Mouse (Mus musculus) ES-CJ7 (cell line): ENCODE results near the gene Hes1.
A peak's percentile ranks its signal among the peaks of the same experiment; 100 is the strongest.

Experiments used
- DNase-seq: peaks from one replicate; pipeline ENCODE4 v3.0.0; 2011; ENCODE audit warnings: low read depth, low spot score

The Hes1 gene

DNA sequence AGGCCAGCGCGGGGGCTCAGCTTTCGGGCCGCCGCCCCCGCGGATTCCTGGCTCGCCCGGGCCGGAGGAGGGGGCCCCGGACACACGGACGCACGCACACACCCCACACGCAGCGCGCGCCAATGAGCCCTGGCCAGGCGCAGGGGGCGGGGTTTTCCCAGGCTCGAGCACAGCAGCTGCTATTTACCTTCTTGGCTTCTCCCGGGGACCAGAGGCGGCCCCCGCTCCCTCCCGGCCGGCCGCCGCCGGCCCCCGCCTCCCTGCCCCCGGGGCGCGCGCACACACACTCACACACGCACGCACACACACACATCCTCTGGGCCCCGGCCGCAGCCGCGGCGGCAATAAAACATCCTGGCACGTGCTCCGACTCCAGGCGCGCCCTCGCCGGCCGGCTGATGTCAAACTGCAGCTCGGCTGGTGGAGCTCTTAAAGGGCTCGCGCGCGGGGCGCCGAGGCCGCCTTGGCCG is at the start of gene Hes1:
Hes1 (plus strand) TSS at position 401 of the 470 bp plus-strand sequence.
- peak; percentile 94 for DNase-seq

DNA sequence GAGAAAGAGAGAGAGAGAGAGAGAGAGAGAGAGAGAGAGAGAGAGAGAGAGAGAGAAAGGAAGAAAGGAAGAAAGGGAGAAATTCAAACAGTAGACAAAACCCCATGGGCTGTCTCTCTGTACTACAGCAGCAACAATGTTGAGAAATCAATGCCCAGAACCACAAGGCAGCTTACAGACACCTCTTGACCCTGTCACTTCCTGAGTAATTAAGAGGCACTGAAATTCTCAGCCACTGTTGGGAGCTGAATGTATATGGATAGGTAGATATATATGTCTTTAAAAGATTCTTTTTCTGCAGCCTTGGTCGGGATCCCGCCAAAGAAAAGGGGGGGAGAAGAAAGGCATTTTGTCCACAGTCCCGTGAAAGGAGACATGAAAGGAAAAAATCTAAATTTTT is 48.1 kb upstream of the Hes1 start:
- DNase-seq = no peak

DNA sequence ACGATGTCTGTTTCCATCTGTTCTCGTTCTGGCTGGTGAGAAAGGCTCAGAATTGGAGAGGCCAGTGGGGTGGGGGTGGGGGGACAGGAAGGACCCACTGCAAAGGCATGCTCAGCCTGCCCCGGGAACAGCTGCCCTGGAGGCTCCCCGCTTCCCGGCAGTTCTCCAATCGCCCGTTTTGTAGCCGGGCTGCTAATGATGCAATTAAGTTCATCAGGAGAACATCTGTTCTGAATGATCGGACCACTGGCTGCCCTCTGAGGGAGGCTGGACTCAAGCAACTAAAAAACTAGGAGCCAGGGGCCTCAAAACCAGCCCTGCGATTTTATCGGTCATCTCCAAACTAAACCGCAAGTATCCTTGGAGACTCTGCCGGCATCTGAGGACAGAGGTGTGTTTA is 44.1 kb upstream of the Hes1 start:
- DNase-seq = no peak

DNA sequence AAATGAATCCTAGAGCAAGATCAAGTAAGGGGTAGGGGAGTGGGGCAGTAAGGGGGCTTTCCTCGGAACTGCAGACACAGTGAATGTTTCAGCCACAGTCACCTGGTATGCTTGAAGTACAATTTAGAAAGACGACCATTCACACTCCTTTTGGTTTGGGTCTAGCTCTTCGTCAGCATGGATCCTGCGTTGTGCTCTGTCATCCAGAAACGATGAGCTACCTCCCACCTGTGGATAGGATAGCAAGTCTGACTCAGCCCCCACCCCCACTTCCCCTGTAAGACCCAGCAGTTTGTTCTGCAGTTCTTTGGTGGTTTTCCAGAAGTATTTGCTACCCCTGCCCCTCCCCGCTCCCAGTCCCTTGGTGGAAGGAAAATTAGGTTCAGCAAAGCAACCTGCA is 41.8 kb upstream of the Hes1 start:
- no peak for DNase-seq

DNA sequence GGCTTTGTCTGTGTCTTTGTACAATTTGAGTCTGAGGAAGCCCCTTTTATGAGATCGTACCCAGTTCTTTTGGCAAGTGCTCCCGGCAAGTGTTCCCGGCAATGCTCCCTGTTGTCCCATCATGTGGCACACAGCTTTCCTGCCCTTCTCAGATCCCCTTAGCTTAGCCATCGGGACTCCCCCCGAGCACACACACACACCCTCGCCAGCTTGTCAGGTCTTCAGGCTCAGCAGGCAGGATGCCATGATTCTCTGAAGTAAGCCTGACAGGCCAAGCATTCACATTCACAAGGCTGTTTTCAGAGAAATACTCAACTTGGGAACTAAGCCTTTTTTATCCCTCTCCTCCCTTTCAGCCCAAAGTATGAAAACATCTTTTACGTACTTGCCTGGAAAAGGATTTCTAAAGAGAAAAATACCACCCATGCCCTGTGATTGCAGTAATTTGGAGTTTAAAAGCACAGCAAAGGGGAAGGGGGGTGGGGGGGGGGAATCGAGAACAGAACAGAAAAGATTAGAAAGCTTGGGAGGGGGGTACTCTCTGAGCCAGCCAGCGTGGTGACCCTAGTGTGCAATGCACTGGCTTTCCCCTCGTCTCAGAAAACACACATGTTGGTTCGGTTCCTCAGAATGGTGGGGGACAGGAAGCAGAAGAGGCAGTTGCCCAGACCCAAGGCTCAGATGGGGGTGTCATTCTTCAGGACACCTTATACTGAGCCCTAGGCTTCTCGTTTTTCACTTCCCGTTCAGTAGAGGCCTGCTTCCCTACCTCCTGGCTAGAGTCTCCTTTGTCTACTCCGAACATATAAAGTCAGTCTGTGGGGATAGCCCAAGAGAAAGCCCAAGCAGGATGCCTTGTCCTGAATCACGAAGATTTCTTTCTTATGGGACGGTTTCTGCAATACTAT is 41.0 kb upstream of the Hes1 start:
- DNase-seq = no peak

DNA sequence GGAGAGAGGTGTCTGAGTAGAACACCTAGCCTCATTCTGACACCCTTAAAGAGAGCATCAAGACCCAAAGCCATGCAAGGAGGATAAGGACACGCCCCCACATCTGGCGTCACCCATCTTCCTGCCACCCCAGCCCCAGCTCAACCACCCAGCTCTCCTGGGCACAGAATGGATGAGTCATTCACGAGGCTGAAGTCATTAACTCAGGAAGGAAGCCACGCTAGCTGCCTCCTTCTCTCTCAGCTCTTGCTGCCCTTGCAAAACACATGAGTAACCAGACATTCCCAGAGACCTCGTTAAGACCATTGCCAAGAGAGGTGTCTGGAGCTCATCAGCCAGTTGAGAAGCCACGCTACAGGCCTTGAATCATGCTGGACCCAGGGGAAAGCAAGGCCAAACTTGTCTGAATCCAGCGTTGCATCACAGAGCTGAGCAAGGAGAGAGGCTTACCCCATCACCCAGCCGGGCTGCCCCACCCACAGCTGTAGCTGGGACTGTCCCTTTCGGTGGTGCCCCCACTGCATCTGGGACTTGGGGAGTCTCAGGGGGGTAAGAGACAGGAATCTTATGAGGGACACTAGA is 39.4 kb upstream of the Hes1 start:
- DNase-seq = no peak

DNA sequence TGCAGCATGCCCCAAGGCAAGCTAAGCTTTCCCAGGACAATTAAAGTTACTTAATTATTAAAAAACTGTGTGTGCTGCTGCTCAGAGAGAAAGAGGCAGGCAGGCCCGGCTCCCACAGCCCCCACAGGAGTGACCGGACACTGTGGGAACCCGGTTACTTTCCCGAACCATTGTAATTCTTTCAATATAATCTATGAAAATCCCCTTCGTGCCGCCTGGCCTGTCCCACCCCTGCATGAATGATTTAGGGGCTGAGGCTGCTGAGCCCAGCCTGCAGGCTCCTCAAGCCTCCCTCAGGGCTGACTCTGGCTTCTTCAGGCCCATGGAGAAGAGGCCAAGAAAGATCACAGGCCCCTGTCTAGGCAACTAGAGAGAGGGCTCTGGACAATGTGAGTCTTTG is 36.0 kb upstream of the Hes1 start:
- DNase-seq = no peak

DNA sequence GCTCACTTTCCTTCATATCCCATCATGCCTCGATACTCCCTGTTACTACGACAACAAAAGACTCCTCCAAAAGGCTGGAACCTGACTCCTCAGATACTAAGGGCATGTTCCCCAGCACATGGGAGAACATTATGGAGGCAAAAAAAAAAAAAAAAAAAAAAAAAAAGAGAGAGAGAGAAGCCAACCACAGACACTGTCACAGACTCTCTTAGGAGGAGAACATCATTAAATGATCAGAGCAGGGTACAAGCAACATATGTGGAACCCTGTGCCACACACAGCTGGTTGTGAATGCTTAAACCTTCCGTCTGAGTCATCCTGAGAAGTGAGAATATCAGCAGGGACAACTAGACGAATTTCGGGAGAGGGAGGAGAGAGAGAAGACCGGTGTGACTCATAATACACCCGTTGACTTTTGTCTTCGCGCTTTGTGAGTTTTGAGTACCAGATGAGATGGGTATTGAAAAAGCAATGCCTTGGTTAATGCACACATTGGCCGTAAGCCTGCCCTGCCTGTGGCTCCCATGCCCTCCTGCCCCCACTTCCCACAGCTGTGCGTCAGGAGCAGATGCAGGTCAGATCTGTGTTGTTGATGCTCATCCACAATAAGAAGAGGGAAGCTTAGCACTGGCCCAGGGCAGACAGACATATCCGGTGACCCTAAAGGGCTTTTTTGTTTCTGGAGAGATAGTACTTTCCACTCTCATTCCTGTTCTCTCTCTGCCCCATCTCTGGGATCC is 34.8 kb upstream of the Hes1 start:
- no peak for DNase-seq

DNA sequence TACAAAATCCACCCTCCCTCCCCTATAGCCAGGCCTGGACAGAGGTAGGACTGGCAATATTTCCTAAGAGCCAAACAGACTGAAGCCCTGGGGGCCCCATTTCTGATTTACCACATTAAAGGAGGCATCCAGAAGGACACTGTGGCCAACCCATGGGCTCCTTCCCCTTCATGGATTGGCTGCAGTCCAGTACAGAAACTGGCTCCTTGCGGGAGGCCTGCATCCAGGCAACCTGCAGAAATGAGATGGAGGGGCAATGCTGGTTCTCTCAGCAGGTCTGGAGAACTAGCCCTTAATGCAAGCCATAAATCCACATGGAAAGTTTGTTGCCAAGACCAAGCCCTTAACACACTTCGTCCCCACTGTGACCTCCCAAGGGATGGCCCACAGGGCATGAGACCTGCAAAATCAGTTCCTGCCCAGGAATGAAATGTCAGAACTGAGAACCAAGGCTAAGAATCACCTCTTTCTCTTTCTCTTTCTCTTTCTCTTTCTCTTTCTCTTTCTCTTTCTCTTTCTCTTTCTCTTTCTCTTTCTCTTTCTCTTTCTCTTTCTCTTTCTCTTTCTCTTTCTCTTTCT is 31.8 kb upstream of the Hes1 start:
- no peak for DNase-seq

DNA sequence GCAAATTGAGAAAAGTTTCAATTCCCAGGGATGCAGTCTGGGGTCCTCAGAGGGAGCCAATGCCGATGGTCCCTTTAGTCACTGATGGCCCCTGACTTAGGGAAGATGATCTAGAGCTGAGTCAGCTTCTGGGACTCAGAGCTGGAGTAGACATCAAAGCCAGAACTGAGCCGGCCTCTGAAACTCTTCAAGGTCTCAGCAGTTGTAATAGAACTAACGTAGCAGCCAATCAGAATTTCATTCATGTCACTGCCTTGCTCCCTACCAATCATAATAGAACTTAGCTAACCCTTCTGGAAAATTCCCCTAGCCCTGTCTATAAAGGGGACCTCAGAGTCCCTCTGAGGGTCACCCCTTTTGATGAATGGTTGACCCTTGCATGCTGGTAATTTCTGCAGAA is 30.8 kb upstream of the Hes1 start:
- DNase-seq = no peak

DNA sequence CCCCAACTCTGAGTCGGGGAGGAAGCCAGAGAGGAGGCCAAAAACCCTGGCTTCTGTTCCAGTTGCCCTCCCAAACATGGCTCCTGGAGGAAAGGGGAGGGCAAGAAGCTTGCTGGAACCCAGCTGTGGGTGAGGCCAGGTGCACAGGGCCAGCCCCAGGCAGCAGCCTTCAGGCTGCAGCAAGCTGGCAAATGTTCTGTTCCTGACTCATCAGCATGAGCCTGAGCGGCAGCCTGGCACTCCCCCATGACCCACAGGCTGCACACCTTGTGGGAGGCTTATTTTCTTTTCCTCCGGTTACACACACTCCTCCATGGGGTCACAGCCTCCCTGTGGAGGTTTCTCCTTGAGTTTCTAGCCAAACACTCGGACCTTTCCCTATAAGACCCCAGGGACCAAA is 30.2 kb upstream of the Hes1 start:
- DNase-seq = no peak

DNA sequence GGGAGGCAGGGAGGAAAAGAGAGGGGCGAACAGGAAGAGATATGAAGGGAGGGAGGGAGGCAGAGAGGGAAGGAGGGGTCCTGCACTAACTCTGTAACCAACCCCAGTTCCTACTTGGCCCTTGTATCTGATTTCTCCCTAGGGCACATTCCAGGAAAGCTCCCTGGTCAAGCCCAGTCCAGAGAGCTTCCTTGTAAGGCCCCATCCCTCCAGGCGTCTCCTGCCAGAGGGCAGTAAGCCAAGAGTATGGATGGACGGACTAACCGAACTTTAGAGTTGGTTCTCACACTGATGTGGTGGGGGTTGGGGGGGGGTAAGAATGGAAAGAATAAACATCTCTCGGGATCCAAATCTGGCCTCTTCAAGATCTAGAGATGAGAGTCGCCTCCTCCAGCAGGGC is 29.7 kb upstream of the Hes1 start:
- DNase-seq = no peak

DNA sequence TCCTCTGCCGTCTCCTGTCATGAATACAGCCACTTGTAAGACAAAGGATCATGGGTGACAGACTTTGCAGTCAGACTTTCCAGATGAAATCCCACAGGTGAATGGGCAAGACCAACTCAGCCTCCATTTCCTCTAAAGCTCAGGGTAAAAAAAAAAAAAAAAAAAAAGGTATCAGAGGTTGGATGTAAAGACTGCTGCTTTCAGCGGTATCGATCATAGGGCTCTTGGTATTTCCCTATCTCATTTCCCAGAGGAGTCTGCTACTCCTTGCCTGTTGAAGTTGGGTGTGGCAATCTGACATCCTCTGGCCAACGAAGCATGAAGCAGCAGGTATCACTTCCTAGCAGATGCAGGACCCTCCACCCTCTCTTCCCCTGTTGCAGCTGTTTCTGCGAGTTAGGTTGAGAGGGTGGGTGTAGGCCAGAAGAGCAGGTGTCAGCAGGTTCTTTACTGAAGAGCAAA is 29.2 kb upstream of the Hes1 start:
- DNase-seq = no peak

DNA sequence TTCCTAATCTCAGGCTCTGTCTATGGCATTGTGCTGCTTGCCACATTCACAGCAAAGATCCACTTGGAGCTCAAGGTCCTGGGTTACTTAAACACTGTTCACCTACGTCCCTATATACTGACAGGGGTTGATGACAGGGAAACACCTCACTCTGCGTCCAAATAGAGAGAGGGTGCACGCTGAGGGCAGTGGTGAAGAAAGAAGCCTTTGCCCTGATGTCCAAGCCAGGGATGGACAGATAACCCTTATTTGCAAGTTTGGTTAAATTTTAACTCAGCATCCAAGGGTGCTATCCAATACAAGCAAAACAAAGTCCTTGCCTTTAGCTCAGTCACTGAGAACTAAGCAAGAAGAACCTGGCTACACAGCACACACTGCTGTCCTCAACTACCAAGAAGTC is 28.1 kb upstream of the Hes1 start:
- no peak for DNase-seq

DNA sequence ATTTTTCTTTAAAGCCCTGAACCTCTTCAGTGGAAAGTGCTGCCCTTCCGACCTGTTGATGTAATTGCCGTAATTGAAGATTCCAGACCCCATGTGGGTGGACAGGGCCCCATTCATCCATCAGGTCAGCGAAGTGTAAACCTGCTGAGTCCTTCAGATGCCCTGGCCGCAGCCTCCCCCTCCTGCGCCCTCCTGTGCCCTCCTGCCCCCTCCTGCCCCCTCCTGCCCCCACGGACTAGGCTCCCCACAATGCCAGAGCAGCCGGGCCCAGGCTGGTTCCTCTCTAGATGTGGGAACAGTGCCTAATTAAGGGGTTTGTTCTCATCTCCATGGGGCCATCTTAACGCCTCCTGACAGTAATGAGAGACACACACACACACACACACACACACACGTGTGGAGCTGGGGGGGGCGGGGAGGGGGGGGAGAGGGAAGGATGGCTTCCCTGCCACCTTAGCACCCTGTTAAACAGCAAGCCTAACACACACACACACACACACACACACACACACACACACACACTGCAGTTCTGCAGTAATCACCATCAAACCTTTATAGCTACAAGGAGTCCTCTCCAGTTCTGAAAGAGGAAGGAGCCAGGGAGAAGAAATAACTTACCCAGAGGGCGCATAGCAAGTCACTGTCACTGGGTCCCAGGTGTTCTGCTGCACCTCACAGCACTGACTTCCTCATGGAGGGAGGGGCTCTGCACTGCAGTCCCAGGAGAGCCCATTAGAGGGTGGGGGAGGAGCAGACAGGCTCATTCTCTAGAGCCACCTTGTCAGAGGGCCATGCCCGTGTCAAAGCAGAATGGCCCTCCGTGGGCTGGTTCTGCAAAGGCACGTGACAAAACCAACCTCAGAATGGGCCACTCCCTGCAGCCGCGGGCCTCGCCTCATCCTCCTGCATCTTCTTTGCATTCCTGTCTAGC is 25.3 kb upstream of the Hes1 start:
- DNase-seq = peak; percentile 84

DNA sequence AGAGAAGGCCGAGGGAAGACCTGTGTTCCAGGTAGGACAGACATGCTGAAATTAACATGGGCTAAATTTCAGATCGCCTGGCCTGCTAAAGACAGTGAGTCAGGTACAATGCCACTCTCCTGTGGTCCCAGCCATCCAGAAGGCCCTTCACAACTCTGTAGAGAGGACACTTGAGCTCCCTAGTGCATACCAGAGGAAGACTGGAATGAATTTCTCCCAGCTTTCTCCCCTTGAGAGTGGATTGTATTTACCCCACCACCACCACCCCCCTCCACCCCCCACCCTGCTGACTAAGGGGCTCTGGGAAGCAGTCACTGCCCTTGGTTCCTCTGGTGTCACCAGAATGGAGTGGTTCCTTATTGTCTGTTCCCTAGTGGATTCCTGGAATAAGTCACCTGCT is 24.3 kb upstream of the Hes1 start:
- no peak for DNase-seq

DNA sequence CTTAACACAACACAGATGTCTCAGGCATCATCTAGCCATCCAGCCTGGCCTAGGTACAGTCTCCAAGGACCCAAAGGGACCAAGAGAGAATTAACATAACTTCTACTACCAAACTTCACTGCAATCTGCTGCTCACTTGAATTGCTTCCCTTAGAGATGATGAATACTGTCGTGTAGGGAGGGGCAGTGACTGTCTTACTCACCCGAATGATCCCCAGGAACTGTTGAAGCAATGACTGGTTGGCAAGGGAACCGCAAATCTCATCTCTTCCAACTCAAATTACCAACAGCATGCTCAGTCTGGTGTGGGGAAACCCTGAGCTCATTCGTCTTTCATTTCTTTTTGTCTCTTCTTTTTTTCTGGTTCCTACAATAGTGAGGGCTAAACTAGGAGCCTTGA is 21.3 kb upstream of the Hes1 start:
- no peak for DNase-seq

DNA sequence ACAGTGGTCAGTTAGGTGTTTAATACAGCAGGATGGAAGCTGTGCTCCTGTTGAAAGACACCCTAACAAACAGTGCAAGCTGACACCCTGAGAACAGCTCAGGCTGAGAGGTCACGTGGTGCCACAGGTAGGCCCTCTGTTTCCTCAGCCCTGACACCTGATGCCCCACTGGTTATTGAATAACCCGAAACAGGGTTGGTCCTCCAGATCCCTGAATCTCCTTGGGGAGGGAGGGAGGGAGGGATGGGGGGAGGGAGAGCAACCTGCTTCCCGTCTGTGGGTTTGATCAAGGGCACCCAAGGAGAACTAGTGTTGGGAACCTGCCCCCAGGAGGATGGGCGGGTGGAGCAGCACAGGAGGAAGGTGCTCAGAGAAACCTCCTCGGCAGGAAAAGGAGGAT is 18.6 kb upstream of the Hes1 start:
- peak; percentile 71 for DNase-seq

DNA sequence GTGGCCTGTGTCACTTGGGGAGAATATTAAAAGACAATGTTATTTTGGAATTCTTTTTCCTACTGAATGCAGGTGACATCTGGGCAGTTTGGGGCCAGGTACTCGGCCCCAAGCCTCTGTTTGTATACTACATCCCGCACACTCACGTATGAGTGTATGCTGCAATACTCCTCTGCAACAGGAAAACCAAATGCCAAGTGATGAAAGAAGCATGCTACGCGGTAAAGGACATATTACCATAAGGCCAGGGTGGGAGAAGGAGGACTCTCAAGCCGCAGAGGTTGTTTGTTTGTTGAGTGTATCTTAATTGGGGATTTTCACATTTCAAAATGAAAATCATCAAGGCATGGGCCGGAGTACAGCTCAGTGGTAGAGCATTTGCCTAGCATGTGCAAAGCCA is 17.2 kb upstream of the Hes1 start:
- no peak for DNase-seq

DNA sequence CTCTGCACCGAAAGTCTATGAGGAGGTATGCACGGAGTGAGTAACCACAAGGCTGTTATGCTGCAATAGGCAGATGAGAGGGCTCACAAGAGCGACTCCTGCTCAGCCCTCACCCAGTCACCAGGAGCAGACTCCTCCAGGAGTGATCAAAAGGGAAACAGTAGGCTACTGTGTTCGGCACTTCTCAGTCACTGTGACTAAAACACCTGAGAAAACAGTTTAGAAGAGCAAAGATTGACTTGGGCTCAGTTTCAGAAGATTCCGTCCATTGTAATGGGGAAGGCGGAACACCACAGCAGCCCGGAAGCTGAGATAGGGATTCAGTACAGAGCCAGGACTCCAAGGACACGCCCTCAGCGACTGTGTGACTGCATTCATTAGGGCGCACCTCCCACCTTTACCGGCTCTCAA is 16.8 kb upstream of the Hes1 start:
- peak; percentile 78 for DNase-seq
